Mouse (Mus musculus) lung, adult 2 months (tissue): ENCODE data around the gene Cpt1a. TPM values are rescaled to one million over a fixed set of nuclear protein-coding genes. Genes with fewer than 3 reads are reported as not detected.

ENCODE experiments used
- DNase-seq: peaks from one replicate; pipeline ENCODE4 v3.0.0; 2022
- H3K4me1 ChIP-seq: fragments of 200-500 bp; 2 replicates; pipeline ENCODE4 v1.6.1; 2011; ENCODE audit warnings: low read length; ENCODE audit not compliant: control insufficient read depth, insufficient read depth
- H3K4me3 ChIP-seq: fragments of 200-500 bp; replicated peaks from 2 replicates; pipeline ENCODE3; 2011; ENCODE audit warnings: low read depth, mild to moderate bottlenecking, control low read depth, low read length; ENCODE audit errors: extremely low read depth
- CTCF ChIP-seq: fragments of 200-500 bp; IDR thresholded peaks from 2 replicates; pipeline ENCODE4 v1.5.1; 2011; ENCODE audit warnings: mild to moderate bottlenecking, low read length, control low read depth; ENCODE audit not compliant: insufficient read depth
- POLR2A ChIP-seq: fragments of 200-500 bp; IDR thresholded peaks from 2 replicates; pipeline ENCODE4 v1.6.1; 2011; ENCODE audit warnings: low read depth, mild to moderate bottlenecking, control low read depth, low read length, borderline replicate concordance; ENCODE audit errors: extremely low read depth
- WGBS: fragments of 180-500 bp; shearing (Covaris S2); methylation state at CpG from one replicate; pipeline ENCODE4 v1.1.7; 2018; 5-methylcytosine and 5-hydroxymethylcytosine counted together
- polyA plus RNA-seq: library from polyadenylated mRNA; depleted of rRNA; stranded (reverse); fragments of >200 nt; gene quantifications from 2 replicates; pipeline ENCODE4 v1.2.3, GENCODE M21; 2012; rRNA removed

The Cpt1a gene
- 126 and 134 TPM in 2 replicates for polyA plus RNA-seq

DNA sequence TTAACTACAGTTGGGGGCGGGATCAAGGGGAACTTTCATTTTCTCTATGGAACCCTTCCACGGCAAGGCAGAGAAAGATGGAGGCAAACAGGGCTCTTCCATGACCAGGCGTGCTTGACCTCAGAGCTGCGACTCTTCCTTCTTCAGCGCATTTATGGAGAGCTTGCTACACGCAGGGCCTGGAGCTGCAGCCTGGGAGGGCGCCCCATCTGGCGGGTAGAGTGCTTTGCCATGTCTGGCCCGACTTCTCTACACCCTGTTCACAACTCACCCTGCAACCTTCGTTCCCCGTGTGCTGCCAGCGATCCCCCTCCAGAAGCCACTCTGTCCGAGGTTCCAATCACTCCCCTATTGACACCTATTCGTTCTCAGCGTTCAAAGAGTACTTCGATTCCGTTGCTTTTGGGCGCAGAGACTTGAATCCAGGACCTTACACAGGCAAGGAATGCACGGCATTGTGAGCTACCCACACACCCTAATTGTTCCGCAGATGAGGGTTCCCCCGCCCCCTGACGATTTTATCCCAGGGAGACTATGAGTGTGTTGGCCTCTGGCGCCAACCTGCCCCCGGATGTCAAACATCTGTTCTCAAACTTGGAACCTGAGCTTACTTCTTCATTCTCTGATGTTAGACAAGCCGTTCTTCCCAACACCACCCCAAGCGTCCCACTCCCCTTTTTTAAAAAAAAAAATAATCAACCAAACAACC lies at the start of gene Cpt1a:
TSS of gene Cpt1a (plus strand) at position 74 of the 709 bp plus-strand sequence.
- WGBS: 1% methylated on average over 26 of the region's 26 CpGs
- Histone ChIP-seq H3K4me3 (peak within 1 kb of the TSS; percentile 92), H3K4me1 (peaks cover 13% of the 10 kb centered on the region)
- peak; percentile 62; the same call in 1 of the 2 replicates for TF ChIP-seq POLR2A
- TF ChIP-seq CTCF: peak; percentile 42
- peak; percentile 66 for DNase-seq

DNA sequence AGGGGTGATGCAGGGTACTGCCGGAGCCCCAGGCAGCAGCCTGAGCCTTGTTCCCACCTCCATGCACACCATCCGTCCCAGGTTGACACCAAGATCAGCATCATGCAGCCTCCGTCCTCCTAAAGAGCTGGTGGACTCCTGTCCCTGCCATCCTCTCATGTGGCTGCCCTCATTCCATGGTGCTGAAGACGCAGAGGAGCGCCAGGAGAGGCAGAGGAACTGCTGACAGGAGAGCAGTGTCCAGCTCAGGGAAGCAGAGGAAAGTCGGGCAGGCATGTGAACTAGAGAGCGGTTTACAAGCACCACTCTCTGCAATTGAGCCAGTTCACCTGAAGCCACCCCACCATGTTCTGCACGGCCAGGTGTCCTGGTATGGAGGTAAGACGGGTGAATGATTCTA lies 48.8 kb upstream of the Cpt1a start:
- DNase-seq: no peak
- TF ChIP-seq CTCF (no peak), POLR2A (no peak)
- Histone ChIP-seq H3K4me1 (no peaks in the 10 kb centered on the region), H3K4me3 (no peak overlapping the region)
- WGBS: 93% methylated on average over 9 of the region's 9 CpGs

- Histone ChIP-seq H3K4me3 (no peak overlapping the region), H3K4me1 (no peaks in the 10 kb centered on the region)
- WGBS: 85% methylated on average over 3 of the region's 3 CpGs
- TF ChIP-seq POLR2A (no peak), CTCF (no peak)
- DNase-seq: no peak
Measured at GRCm38 (mm10) chr19:3275744-3276365, 46.3 kb upstream of the Cpt1a start.

- no peak for DNase-seq
- H3K4me3 ChIP-seq: no peak overlapping the region
- WGBS: 52% methylated on average over 4 of the region's 4 CpGs
Measured at GRCm38 (mm10) chr19:3281886-3282285, 40.2 kb upstream of the Cpt1a start.

DNA sequence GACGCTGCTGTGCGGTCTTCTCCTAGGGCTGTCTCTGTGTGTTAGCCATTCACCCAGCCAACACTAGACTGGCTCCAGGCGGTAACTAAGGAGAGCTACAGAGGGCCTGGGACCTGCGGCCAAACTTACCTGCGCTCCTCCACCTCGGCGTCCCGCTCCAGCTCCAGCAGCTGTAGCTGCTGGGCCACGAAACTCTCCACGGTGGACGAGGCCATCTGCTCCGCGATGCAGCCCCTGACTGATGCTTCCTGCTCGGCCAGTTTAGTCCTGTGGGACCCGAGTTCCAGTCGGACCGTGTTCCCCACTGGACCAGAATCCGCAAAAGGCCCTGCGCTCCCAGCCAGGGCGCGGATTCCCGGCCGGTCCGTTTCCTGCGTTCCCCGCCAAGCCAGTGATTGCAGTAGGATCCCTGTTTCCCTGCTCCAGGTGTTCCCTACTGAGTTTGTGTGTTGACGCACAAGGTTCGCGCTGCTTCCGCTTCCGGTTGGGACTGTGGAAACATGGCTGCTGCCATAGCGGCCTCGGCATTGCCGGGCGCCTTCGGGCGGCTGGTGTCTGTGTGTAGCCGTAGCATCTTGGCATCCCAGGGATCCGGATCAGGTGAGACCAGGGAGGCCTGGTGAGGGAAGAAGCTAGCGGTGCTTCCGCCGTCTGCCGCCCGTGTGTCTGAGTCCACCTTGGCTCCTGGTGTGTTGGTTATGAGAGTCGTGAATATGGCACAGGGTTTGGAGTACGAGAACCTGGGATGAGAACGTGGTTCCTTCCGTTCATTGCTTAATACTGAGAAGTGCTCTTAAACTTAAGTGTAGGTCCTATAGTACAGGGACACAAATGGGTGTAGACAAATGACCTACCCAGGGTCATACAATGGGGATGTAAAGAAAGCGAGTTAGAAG lies 39.3 kb upstream of the Cpt1a start, which contains the start of the genes Mrpl21 and Ighmbp2:
TSS of gene Mrpl21 (plus strand) at position 330 of the 896 bp plus-strand sequence.
TSS of gene Ighmbp2 (minus strand) at position 446 of the 896 bp plus-strand sequence.
- peaks cover 4% of the 10 kb centered on the region; the same call in 1 of the 2 replicates for H3K4me1 ChIP-seq
- peak within 1 kb of the TSS; percentile 97 for H3K4me3 ChIP-seq
- DNase-seq: peak; percentile 93
- TF ChIP-seq CTCF (no peak), POLR2A (peak; percentile 69; the same call in 1 of the 2 replicates)
- WGBS: under 1% methylated on average over 49 of the region's 49 CpGs

More at GRCm38 (mm10) chr19:3281886-3282285, 40.2 kb upstream of the Cpt1a start:
- no peak for TF ChIP-seq POLR2A
- TF ChIP-seq CTCF: no peak
- H3K4me1 ChIP-seq: peaks cover 4% of the 10 kb centered on the region; the same call in 1 of the 2 replicates

- Histone ChIP-seq H3K4me1 (no peaks in the 10 kb centered on the region), H3K4me3 (no peak overlapping the region)
- no peak for DNase-seq
- TF ChIP-seq CTCF (no peak), POLR2A (no peak)
- 72% methylated on average over 1 of the region's 1 CpGs for whole genome bisulfite sequencing
Measured at GRCm38 (mm10) chr19:3289006-3289405, 33.1 kb upstream of the Cpt1a start.

GRCm38 (mm10) chr19:3292028-3292427 lies 30.1 kb upstream of the Cpt1a start:
- peak; percentile 56 for DNase-seq
- no peak overlapping the region for H3K4me3 ChIP-seq
- WGBS: 79% methylated on average over 2 of the region's 2 CpGs
- TF ChIP-seq CTCF (peak; percentile 84), POLR2A (no peak)
- H3K4me1 ChIP-seq: no peaks in the 10 kb centered on the region

DNA sequence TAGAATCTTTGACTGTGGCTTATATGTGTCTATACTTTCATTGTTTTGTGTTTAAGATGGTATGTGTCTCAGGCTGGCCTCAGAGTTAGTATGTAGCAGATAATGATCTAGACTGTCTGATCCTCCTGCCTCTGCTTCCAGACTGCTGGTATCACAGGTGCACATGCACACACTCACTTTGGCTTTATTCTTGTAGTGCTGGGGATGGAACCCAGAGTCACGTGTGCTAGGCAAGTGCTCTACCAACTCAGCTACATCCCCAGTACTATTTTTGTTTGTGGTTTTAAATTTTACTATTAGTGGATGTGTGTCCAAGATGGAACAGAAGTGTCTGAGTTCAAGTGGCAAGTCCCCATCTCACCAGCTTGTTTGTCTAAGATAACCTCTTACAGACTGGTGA lies 29.1 kb upstream of the Cpt1a start:
- DNase-seq: no peak
- H3K4me1 ChIP-seq: no peaks in the 10 kb centered on the region
- TF ChIP-seq CTCF: no peak
- TF ChIP-seq POLR2A: no peak
- H3K4me3 ChIP-seq: no peak overlapping the region
- WGBS: 87% methylated on average over 1 of the region's 1 CpGs

- no peak for DNase-seq
- Histone ChIP-seq H3K4me3 (no peak overlapping the region), H3K4me1 (no peaks in the 10 kb centered on the region)
- TF ChIP-seq CTCF (no peak), POLR2A (no peak)
- 89% methylated on average over 6 of the region's 6 CpGs for WGBS
Measured at GRCm38 (mm10) chr19:3295245-3295644, 26.9 kb upstream of the Cpt1a start.
